Mouse (Mus musculus) olfactory bulb, adult 2 months (tissue): Measurements from ENCODE around the gene 1700034I23Rik.

Source experiments
- CTCF ChIP-seq: fragments of 200-500 bp; IDR thresholded peaks from 2 replicates; pipeline ENCODE4 v1.5.1; 2012; ENCODE audit warnings: low read depth, mild to moderate bottlenecking, low read length, moderate library complexity; ENCODE audit not compliant: insufficient read depth
- POLR2A ChIP-seq: fragments of 200-500 bp; IDR thresholded peaks from 2 replicates; pipeline ENCODE4 v1.6.1; 2012; ENCODE audit warnings: mild to moderate bottlenecking, low read depth, low read length, moderate library complexity; ENCODE audit not compliant: insufficient read depth

GRCm38 (mm10) chr3:40951365-40951764 lies 49.0 kb upstream of the 1700034I23Rik start:
- TF ChIP-seq POLR2A: no peak
- TF ChIP-seq CTCF: no peak
